Mouse (Mus musculus) small intestine, adult 2 months (tissue): ENCODE measurements around the gene Rpl10-ps3. TPM values are rescaled to one million over a fixed set of nuclear protein-coding genes. Genes with fewer than 3 reads are reported as not detected.

ENCODE experiments used
- H3K27ac ChIP-seq: fragments of 200-500 bp; 2 replicates; pipeline ENCODE4 v1.5.1; 2012; ENCODE audit warnings: low read depth, low read length, control low read depth, inconsistent platforms; ENCODE audit not compliant: insufficient read depth
- H3K27me3 ChIP-seq: fragments of 200-500 bp; 2 replicates; pipeline ENCODE4 v1.6.1; 2012; ENCODE audit warnings: mild to moderate bottlenecking, moderate library complexity, low read length, inconsistent platforms; ENCODE audit not compliant: control insufficient read depth, insufficient read depth
- H3K36me3 ChIP-seq: fragments of 200-500 bp; 2 replicates; pipeline ENCODE4 v1.6.1; 2012; ENCODE audit warnings: mild to moderate bottlenecking, low read length, control low read depth, inconsistent platforms; ENCODE audit not compliant: control insufficient read depth, insufficient read depth
- H3K4me1 ChIP-seq: fragments of 200-500 bp; 2 replicates; pipeline ENCODE4 v1.6.1; 2012; ENCODE audit warnings: low read length, inconsistent platforms, mixed read lengths; ENCODE audit not compliant: control insufficient read depth, insufficient read depth, insufficient read length
- H3K4me3 ChIP-seq: fragments of 200-500 bp; 2 replicates; pipeline ENCODE4 v1.5.1; 2012; ENCODE audit warnings: low read depth, mild to moderate bottlenecking, control low read depth, inconsistent platforms, low read length, moderate library complexity
- CTCF ChIP-seq: fragments of 200-500 bp; IDR thresholded peaks from 2 replicates; pipeline ENCODE4 v1.5.1; 2012; ENCODE audit warnings: low read depth, mild to moderate bottlenecking, control low read depth, inconsistent platforms, low read length, moderate library complexity, mixed read lengths; ENCODE audit not compliant: insufficient replicate concordance, insufficient read length; ENCODE audit errors: extremely low read depth
- POLR2A ChIP-seq: fragments of 200-500 bp; IDR thresholded peaks from 2 replicates; pipeline ENCODE4 v1.6.1; 2012; ENCODE audit warnings: low read depth, mild to moderate bottlenecking, control low read depth, inconsistent platforms, low read length, moderate library complexity
- WGBS: fragments of 180-500 bp; shearing (Covaris S2); methylation state at CpG from one replicate; pipeline ENCODE4 v1.1.7; 2018; 5-methylcytosine and 5-hydroxymethylcytosine counted together
- polyA plus RNA-seq: library from polyadenylated mRNA; depleted of rRNA; stranded (reverse); fragments of >200 nt; gene quantifications from 2 replicates; pipeline ENCODE4 v1.2.3, GENCODE M21; 2012; rRNA removed

The Rpl10-ps3 gene
- polyA plus RNA-seq, result 4.6 and 4.8 TPM in 2 replicates

DNA sequence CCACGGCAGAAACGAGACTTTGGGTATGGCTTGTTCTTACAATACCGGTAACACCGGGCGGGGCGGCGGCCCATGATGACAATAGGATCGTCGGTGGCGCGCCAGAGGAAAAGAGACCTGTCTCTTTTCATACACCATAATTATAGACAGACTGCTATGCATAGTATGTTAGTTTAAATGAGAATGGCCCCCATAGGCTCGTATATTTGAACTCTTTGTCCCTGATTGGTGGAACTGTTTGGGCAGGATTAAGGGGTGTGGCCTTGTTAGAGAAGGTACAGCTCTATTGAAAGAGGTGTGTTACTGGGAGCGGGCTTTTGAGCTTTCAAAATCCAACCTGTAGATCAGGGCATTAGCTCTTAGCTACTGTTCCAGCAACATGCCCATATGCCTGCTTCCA, at the start of gene Rpl10-ps3:
Rpl10-ps3 (minus strand) TSS at position 101 of the 400 bp plus-strand sequence.
- Histone ChIP-seq H3K36me3 (no peaks in the 10 kb centered on the region), H3K27me3 (no peaks in the 10 kb centered on the region), H3K4me1 (no peaks in the 10 kb centered on the region), H3K27ac (no peak within 1 kb of the TSS), H3K4me3 (no peak within 1 kb of the TSS)
- 95% methylated on average over 11 of the region's 13 CpGs for WGBS
- TF ChIP-seq CTCF (no peak), POLR2A (no peak)

DNA sequence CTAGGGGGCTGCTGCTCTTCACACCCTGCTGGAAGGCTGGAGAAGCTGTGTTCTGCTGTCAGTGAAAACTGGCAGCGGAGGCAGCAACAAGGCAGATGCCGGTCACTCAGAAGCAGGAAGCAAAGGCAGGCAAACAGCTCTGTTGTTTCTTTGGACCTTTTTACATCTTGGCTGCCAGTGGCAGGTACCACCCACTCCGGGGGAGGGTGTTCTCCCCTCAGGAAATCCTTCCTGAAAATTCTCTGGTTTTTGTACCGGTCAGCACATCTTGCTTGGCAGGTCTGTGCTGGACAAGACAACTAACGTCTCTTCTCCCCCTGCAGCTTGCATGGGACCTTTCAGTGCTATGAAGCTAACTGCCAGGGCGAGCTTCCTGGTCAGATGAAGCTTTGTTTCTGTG, 30.8 kb upstream of the Rpl10-ps3 start:
- Histone ChIP-seq H3K4me1 (no peaks in the 10 kb centered on the region), H3K4me3 (no peak overlapping the region), H3K36me3 (no peaks in the 10 kb centered on the region), H3K27me3 (no peaks in the 10 kb centered on the region), H3K27ac (no peak overlapping the region)
- no peak for TF ChIP-seq POLR2A
- no peak for TF ChIP-seq CTCF
- 61% methylated on average over 6 of the region's 6 CpGs for WGBS

DNA sequence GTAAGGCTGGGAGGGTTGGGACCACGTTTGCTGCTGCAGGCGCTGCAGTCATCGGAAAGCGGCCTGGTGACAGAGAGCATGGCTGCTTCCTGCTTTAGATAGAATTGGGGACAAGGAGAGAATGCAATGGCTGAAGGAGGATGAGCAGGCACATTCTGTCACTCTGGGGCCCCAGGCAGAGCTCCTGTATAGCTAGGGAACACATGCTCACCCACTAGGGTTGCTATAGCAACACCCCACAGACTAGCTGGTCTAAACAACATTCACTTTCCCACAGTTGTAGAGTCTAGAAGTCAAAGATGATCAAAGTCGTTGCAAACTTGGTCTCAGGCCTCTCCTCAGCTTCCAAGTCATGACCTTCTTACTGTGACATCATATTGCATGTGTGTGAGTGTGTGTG, 29.9 kb upstream of the Rpl10-ps3 start:
- no peaks in the 10 kb centered on the region for H3K27me3 ChIP-seq
- H3K4me3 ChIP-seq, result no peak overlapping the region
- H3K4me1 ChIP-seq, result no peaks in the 10 kb centered on the region
- no peak for TF ChIP-seq POLR2A
- no peak for TF ChIP-seq CTCF
- no peaks in the 10 kb centered on the region for H3K36me3 ChIP-seq
- H3K27ac ChIP-seq, result no peak overlapping the region
- 72% methylated on average over 5 of the region's 5 CpGs for WGBS

DNA sequence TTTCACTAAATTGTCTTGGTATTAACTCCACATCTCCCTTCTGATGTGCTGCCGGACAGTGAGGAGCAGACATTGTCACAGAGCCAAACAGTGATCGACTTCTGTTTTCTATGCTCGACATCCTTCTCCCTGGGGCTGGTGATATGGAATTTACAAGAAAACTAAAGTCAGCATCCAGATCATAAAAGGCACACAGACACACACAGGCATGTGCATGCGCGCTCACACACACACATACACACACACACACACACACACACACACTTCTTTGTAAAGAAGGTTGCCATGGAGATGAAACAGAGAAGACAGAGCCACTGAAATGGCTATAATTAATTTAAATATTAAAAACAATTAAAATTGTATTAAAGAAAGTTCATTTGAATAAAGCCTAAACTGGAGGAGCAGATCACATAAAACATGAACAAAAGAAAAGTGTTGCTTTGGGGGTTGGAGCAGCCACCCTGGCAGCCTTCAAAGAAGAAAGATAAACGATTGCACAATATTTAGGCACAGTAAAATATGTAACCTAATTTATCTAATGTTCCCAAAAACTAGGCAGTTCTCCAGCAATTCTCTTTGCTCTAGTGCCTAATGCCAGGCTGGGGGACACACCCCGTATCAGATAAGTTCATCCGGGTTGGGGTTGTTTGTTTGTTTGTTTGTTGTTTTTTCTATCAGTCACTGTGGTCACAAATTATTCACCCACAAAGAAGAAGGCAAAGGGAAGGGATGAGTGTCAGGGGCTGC, 24.0 kb upstream of the Rpl10-ps3 start:
- H3K4me3 ChIP-seq, result no peak overlapping the region
- 72% methylated on average over 8 of the region's 8 CpGs for WGBS
- TF ChIP-seq POLR2A (no peak), CTCF (no peak)
- H3K27me3 ChIP-seq, result no peaks in the 10 kb centered on the region
- H3K4me1 ChIP-seq, result no peaks in the 10 kb centered on the region
- no peaks in the 10 kb centered on the region for H3K36me3 ChIP-seq
- no peak overlapping the region for H3K27ac ChIP-seq

GRCm38 (mm10) chr9:50365059-50365780, 20.5 kb upstream of the Rpl10-ps3 start:
- H3K27ac ChIP-seq, result no peak overlapping the region
- WGBS, result 44% methylated on average over 11 of the region's 11 CpGs
- no peak overlapping the region for H3K4me3 ChIP-seq
- H3K4me1 ChIP-seq, result no peaks in the 10 kb centered on the region
- TF ChIP-seq CTCF, result no peak
- no peaks in the 10 kb centered on the region for H3K36me3 ChIP-seq
- H3K27me3 ChIP-seq, result no peaks in the 10 kb centered on the region

- no peaks in the 10 kb centered on the region for H3K36me3 ChIP-seq
- no peak overlapping the region for H3K27ac ChIP-seq
- no peak for TF ChIP-seq CTCF
- no peak for TF ChIP-seq POLR2A
- no peaks in the 10 kb centered on the region for H3K27me3 ChIP-seq
- 49% methylated on average over 2 of the region's 2 CpGs for WGBS
- no peak overlapping the region for H3K4me3 ChIP-seq
- no peaks in the 10 kb centered on the region for H3K4me1 ChIP-seq
Measured at GRCm38 (mm10) chr9:50363962-50364361, 19.2 kb upstream of the Rpl10-ps3 start.

DNA sequence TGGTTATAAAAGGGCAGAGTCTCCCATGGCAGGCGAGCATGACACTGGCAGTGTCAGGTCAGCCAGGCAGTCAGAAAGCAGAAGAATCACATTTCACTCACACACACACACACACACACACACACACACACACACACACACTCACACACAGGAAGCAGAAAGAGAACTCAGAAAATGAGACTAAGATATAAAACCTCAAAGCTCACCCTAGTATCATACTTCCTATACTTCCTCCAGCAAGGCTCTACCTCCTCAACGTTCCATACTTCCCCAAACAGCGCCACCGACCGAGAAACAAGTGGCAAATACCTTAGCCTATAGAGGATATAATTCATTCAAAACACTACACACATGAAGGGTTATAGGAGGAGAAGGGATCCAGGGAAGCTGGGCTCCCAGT, 18.5 kb upstream of the Rpl10-ps3 start:
- H3K36me3 ChIP-seq, result no peaks in the 10 kb centered on the region
- TF ChIP-seq CTCF (no peak), POLR2A (no peak)
- H3K27me3 ChIP-seq, result no peaks in the 10 kb centered on the region
- no peak overlapping the region for H3K27ac ChIP-seq
- H3K4me3 ChIP-seq, result no peak overlapping the region
- WGBS, result 59% methylated on average over 5 of the region's 5 CpGs
- H3K4me1 ChIP-seq, result no peaks in the 10 kb centered on the region
